Mouse (Mus musculus) C2C12 (cell line): ENCODE measurements around the gene Strn3. TPM values are rescaled to one million over a fixed set of nuclear protein-coding genes. Genes with fewer than 3 reads are reported as not detected.

Experiments
- H3K27me3 ChIP-seq: one replicate; pipeline ENCODE4 v1.6.1; 2011; ENCODE audit not compliant: control insufficient read depth, insufficient read depth, insufficient read length
- H3K36me3 ChIP-seq: one replicate; pipeline ENCODE4 v1.6.1; 2011; ENCODE audit not compliant: control insufficient read depth, insufficient read depth
- H3K4me3 ChIP-seq: one replicate; pipeline ENCODE4 v1.5.1; 2011; ENCODE audit warnings: mild to moderate bottlenecking, control low read depth; ENCODE audit not compliant: poor library complexity, insufficient read depth, severe bottlenecking
- H3K79me2 ChIP-seq: one replicate; pipeline ENCODE4 v1.6.1; 2011; ENCODE audit not compliant: control insufficient read depth, insufficient read depth
- H3K79me3 ChIP-seq: one replicate; pipeline ENCODE4 v1.6.1; 2011; ENCODE audit warnings: low read depth, control low read depth
- H3ac ChIP-seq: one replicate; pipeline ENCODE3; 2011; ENCODE audit warnings: low read depth; ENCODE audit not compliant: control insufficient read depth, insufficient read length
- CEBPB ChIP-seq: IDR thresholded peaks from one replicate; pipeline ENCODE4 v1.6.1; 2011; ENCODE audit warnings: low read depth, mild to moderate bottlenecking, control low read depth, moderate library complexity
- CTCF ChIP-seq: IDR thresholded peaks from one replicate; pipeline ENCODE4 v1.5.1; 2011; ENCODE audit not compliant: control insufficient read depth, insufficient read depth, insufficient read length
- FOSL1 ChIP-seq: IDR thresholded peaks from one replicate; pipeline ENCODE4 v1.8.0; 2011; ENCODE audit warnings: mild to moderate bottlenecking, low read length; ENCODE audit not compliant: poor library complexity, insufficient read depth, severe bottlenecking
- MAX ChIP-seq: IDR thresholded peaks from one replicate; pipeline ENCODE4 v1.6.1; 2011; ENCODE audit warnings: mild to moderate bottlenecking, control low read depth
- MYOD1 ChIP-seq: IDR thresholded peaks from one replicate; pipeline ENCODE4 v1.6.1; 2011; ENCODE audit warnings: low read depth; ENCODE audit not compliant: control insufficient read depth, insufficient read length
- MYOG ChIP-seq: IDR thresholded peaks from one replicate; pipeline ENCODE4 v1.6.1; 2011; ENCODE audit not compliant: control insufficient read depth, insufficient read length; ENCODE audit errors: extremely low read depth
- USF1 ChIP-seq: IDR thresholded peaks from one replicate; pipeline ENCODE4 v1.6.1; 2011; ENCODE audit warnings: low read depth, mild to moderate bottlenecking, control low read depth, moderate library complexity
- polyA plus RNA-seq: library from polyadenylated mRNA; unstranded; fragments of >200 nt; fragmentation: generic; extraction: Trizol; gene quantifications from one replicate; pipeline ENCODE4 v1.2.1, GENCODE M21; 2012; ENCODE audit warnings: missing spikeins

The Strn3 gene
- polyA plus RNA-seq, 1 experiment = 20.5 TPM

GRCm38 (mm10) chr12:51641871-51642270, 49.8 kb downstream of the Strn3 start:
- Histone ChIP-seq H3ac (no peak overlapping the region), H3K36me3 (peaks cover 48% of the 10 kb centered on the region), H3K4me3 (no peak overlapping the region), H3K79me2 (peaks cover 66% of the 10 kb centered on the region), H3K79me3 (peaks cover 13% of the 10 kb centered on the region), H3K27me3 (no peaks in the 10 kb centered on the region)
- TF ChIP-seq MAX (no peak), MYOD1 (no peak), FOSL1 (no peak), MYOG (no peak), CTCF (no peak), USF1 (no peak), CEBPB (no peak)

- H3K79me2 ChIP-seq = peaks cover 45% of the 10 kb centered on the region
- H3K4me3 ChIP-seq = no peak overlapping the region
- peaks cover 9% of the 10 kb centered on the region for H3K79me3 ChIP-seq
- H3K27me3 ChIP-seq = no peaks in the 10 kb centered on the region
- TF ChIP-seq CTCF (no peak), USF1 (no peak), FOSL1 (no peak)
- H3ac ChIP-seq = no peak overlapping the region
- peaks cover 32% of the 10 kb centered on the region for H3K36me3 ChIP-seq
These were observed 54.8 kb downstream of the Strn3 start for GRCm38 (mm10) chr12:51636689-51637470.

- peaks cover 45% of the 10 kb centered on the region for H3K79me2 ChIP-seq
- no peak for TF ChIP-seq FOSL1
- no peak for TF ChIP-seq CTCF
- TF ChIP-seq MAX = no peak
- no peak for TF ChIP-seq USF1
- H3ac ChIP-seq = no peak overlapping the region
These were observed 55.4 kb downstream of the Strn3 start for GRCm38 (mm10) chr12:51636260-51636659.

GRCm38 (mm10) chr12:51633481-51633880, 58.2 kb downstream of the Strn3 start:
- no peaks in the 10 kb centered on the region for H3K27me3 ChIP-seq
- H3K79me3 ChIP-seq = peaks cover 3% of the 10 kb centered on the region
- no peak overlapping the region for H3ac ChIP-seq
- H3K36me3 ChIP-seq = peaks cover 26% of the 10 kb centered on the region
- no peak overlapping the region for H3K4me3 ChIP-seq
- TF ChIP-seq MYOD1 (no peak), CTCF (no peak), CEBPB (no peak), MYOG (no peak), USF1 (no peak), FOSL1 (no peak), MAX (no peak)
- H3K79me2 ChIP-seq = peaks cover 30% of the 10 kb centered on the region

More at GRCm38 (mm10) chr12:51636260-51636659, 55.4 kb downstream of the Strn3 start:
- H3K27me3 ChIP-seq = no peaks in the 10 kb centered on the region
- no peak overlapping the region for H3K4me3 ChIP-seq
- H3K36me3 ChIP-seq = peaks cover 29% of the 10 kb centered on the region
- H3K79me3 ChIP-seq = peaks cover 5% of the 10 kb centered on the region

GRCm38 (mm10) chr12:51623366-51623694, 68.4 kb downstream of the Strn3 start:
- no peak overlapping the region for H3ac ChIP-seq
- peaks cover 9% of the 10 kb centered on the region for H3K79me3 ChIP-seq
- no peak overlapping the region for H3K4me3 ChIP-seq
- TF ChIP-seq MYOG = no peak
- no peak for TF ChIP-seq FOSL1
- TF ChIP-seq MAX = no peak
- no peak for TF ChIP-seq USF1
- TF ChIP-seq MYOD1 = no peak
- TF ChIP-seq CTCF = no peak
- no peak for TF ChIP-seq CEBPB
- H3K27me3 ChIP-seq = no peaks in the 10 kb centered on the region
- peaks cover 6% of the 10 kb centered on the region for H3K79me2 ChIP-seq
- peaks cover 81% of the 10 kb centered on the region for H3K36me3 ChIP-seq
